Mouse (Mus musculus) ES-E14 (cell line): ENCODE measurements at regions not wholly inside any gene's neighbourhood (a gene's known extent, or its start where the extent isn't known, plus 50 kb on each side); places are given as distances from the start of the nearest gene placed in this dataset.
"Not testable (repeated sequence)": the region's sequence is repeated elsewhere in the genome, so short reads cannot be mapped to it uniquely, and the experiment has no call there.

Experiments used
- DNase-seq: peaks from one replicate; pipeline ENCODE4 v3.0.0-alpha.2; 2013; ENCODE audit warnings: low read depth, low spot score
- H3K27ac ChIP-seq: 2 replicates; pipeline ENCODE4 v1.5.1; 2012; ENCODE audit warnings: low read depth, mild to moderate bottlenecking, low read length, moderate library complexity, mixed read lengths; ENCODE audit not compliant: poor library complexity, insufficient read depth, severe bottlenecking
- H3K36me3 ChIP-seq: 2 replicates; pipeline ENCODE4 v1.6.1; 2012; ENCODE audit warnings: mild to moderate bottlenecking, low read length, moderate library complexity, mixed read lengths; ENCODE audit not compliant: control insufficient read depth, poor library complexity, insufficient read depth, severe bottlenecking
- H3K4me1 ChIP-seq, 2 experiments: fragments of 150-350 bp in 1 of 2; sonication (generic) in 1 of 2; 2 replicates each; pipeline ENCODE4 v1.6.1; 2012; ENCODE audit warnings: low read length in 2 of 2, mild to moderate bottlenecking in 1 of 2, mixed read lengths in 1 of 2; ENCODE audit not compliant: control insufficient read depth in 2 of 2, insufficient read depth in 2 of 2, poor library complexity in 1 of 2
- H3K4me3 ChIP-seq, 2 experiments: fragments of 150-350 bp in 1 of 2; sonication (generic) in 1 of 2; 2 replicates each; pipeline ENCODE4 v1.5.1; 2012; ENCODE audit warnings: low read length in 2 of 2, low read depth in 1 of 2, mild to moderate bottlenecking in 1 of 2, mixed read lengths in 1 of 2; ENCODE audit not compliant: insufficient read depth in 1 of 2, poor library complexity in 1 of 2, severe bottlenecking in 1 of 2
- H3K9ac ChIP-seq: 2 replicates; pipeline ENCODE4 v1.6.1; 2012; ENCODE audit warnings: low read depth, mild to moderate bottlenecking, low read length, mixed read lengths; ENCODE audit not compliant: poor library complexity, insufficient read depth, severe bottlenecking
- H3K9me3 ChIP-seq: fragments of 150-350 bp; sonication (generic); 2 replicates; pipeline ENCODE4 v1.6.1; 2012; ENCODE audit warnings: low read depth, mild to moderate bottlenecking, low read length; ENCODE audit not compliant: control insufficient read depth, insufficient read depth
- CHD2 ChIP-seq: IDR thresholded peaks from 2 replicates; pipeline ENCODE4 v1.6.1; 2014; ENCODE audit warnings: mild to moderate bottlenecking, low read depth, low read length, inconsistent platforms
- HCFC1 ChIP-seq: IDR thresholded peaks from 2 replicates; pipeline ENCODE4 v1.6.1; 2012; ENCODE audit warnings: low read length, inconsistent platforms, borderline replicate concordance; ENCODE audit not compliant: insufficient read depth
- MAFK ChIP-seq: IDR thresholded peaks from 2 replicates; pipeline ENCODE4 v1.6.1; 2014; ENCODE audit warnings: mild to moderate bottlenecking, low read depth, low read length, inconsistent platforms; ENCODE audit not compliant: insufficient read depth
- ZC3H11A ChIP-seq: IDR thresholded peaks from 2 replicates; pipeline ENCODE4 v1.6.1; 2012; ENCODE audit warnings: low read depth, mild to moderate bottlenecking, inconsistent platforms, low read length, borderline replicate concordance
- ZNF384 ChIP-seq: IDR thresholded peaks from 2 replicates; pipeline ENCODE4 v1.6.1; 2012; ENCODE audit warnings: low read depth, low read length, inconsistent platforms
- in situ Hi-C, 2 experiments: fragments of 600-800 bp; cut with MboI; formaldehyde crosslinking; loops; one replicate each; pipeline ENCODE4 v1.15.1; 2025; ENCODE audit warnings: low sequenced_read_pairs in 2 of 2, inconsistent platforms in 1 of 2; ENCODE audit not compliant: unreplicated experiment in 2 of 2

- H3K27ac ChIP-seq, in situ Hi-C loops, H3K9me3 ChIP-seq: not testable (repeated sequence)
Observed at GRCm38 (mm10) chr12:18327136-18327535, 187.2 kb upstream of the 5730507C01Rik start.

GRCm38 (mm10) chr12:18346692-18347091 is 167.6 kb upstream of the 5730507C01Rik start:
- H3K9me3 ChIP-seq, H3K9ac ChIP-seq, H3K36me3 ChIP-seq, DNase-seq, in situ Hi-C loops, H3K27ac ChIP-seq, H3K4me1 ChIP-seq, H3K4me3 ChIP-seq: not testable (repeated sequence)

More at GRCm38 (mm10) chr12:18327136-18327535, 187.2 kb upstream of the 5730507C01Rik start:
- H3K9ac ChIP-seq, H3K4me1 ChIP-seq, H3K36me3 ChIP-seq, H3K4me3 ChIP-seq: not testable (repeated sequence)
- DNase-seq: peak; percentile 42

- H3K27ac ChIP-seq, H3K9me3 ChIP-seq, H3K9ac ChIP-seq, H3K4me3 ChIP-seq, in situ Hi-C loops, H3K36me3 ChIP-seq, H3K4me1 ChIP-seq, DNase-seq: not testable (repeated sequence)
Observed at GRCm38 (mm10) chr12:18347122-18347521, 167.2 kb upstream of the 5730507C01Rik start.

GRCm38 (mm10) chr12:18387257-18387656 is 127.1 kb upstream of the 5730507C01Rik start:
- TF ChIP-seq ZNF384: no peak
- peak; percentile 35; the same call in 1 of the 2 replicates for TF ChIP-seq HCFC1
- no peak for TF ChIP-seq CHD2
- TF ChIP-seq ZC3H11A: no peak
- no peak for TF ChIP-seq MAFK
- Histone ChIP-seq H3K36me3 (no peaks in the 10 kb centered on the region), H3K4me3 (peak overlapping the region; percentile 63 to 84), H3K9ac (peak overlapping the region; percentile 75), H3K27ac (peak overlapping the region; percentile 77), H3K9me3 (no peaks in the 10 kb centered on the region), H3K4me1 (no peaks in the 10 kb centered on the region)
- in situ Hi-C loops: no loop called here
- DNase-seq: peak; percentile 95

- H3K27ac ChIP-seq: no peak overlapping the region
- DNase-seq: peak; percentile 15
- TF ChIP-seq HCFC1: no peak
- TF ChIP-seq MAFK: no peak
- TF ChIP-seq CHD2: no peak
- no peak for TF ChIP-seq ZC3H11A
- no peak for TF ChIP-seq ZNF384
- no peaks in the 10 kb centered on the region for H3K4me1 ChIP-seq
- H3K36me3 ChIP-seq: no peaks in the 10 kb centered on the region
- H3K9ac ChIP-seq: peak overlapping the region; percentile 75
- in situ Hi-C loops: no loop called here
- H3K9me3 ChIP-seq: no peaks in the 10 kb centered on the region
- H3K4me3 ChIP-seq: peak overlapping the region; percentile 63 to 84
Observed at GRCm38 (mm10) chr12:18387821-18388220, 126.5 kb upstream of the 5730507C01Rik start.
